Mouse (Mus musculus) MEL (cell line): ENCODE results near the gene 1700001C19Rik.

Experiments used
- CTCF ChIP-seq, 3 experiments: IDR thresholded peaks in 2 of 3; conservative IDR thresholded peaks in 1 of 3; 2 replicates each; pipeline ENCODE4 v1.5.1; 2011 to 2012; ENCODE audit warnings: low read length in 3 of 3, low read depth in 2 of 3, mild to moderate bottlenecking in 2 of 3, improper control_type of control experiment in 1 of 3, inconsistent platforms in 1 of 3, mixed read lengths in 1 of 3, moderate library complexity in 1 of 3; ENCODE audit not compliant: control insufficient read depth in 1 of 3, insufficient read depth in 1 of 3, poor library complexity in 1 of 3, severe bottlenecking in 1 of 3
- MAFK ChIP-seq: IDR thresholded peaks from 2 replicates; pipeline ENCODE4 v1.6.1; 2011; ENCODE audit warnings: low read depth, mild to moderate bottlenecking, low read length, improper control_type of control experiment, borderline replicate concordance
- MXI1 ChIP-seq: IDR thresholded peaks from 2 replicates; pipeline ENCODE4 v1.6.1; 2011; ENCODE audit warnings: mild to moderate bottlenecking, low read depth, low read length, improper control_type of control experiment
- POLR2A ChIP-seq, 2 experiments: IDR thresholded peaks; 2 replicates each; pipeline ENCODE4 v1.6.1; 2011 to 2012; ENCODE audit warnings: low read length in 2 of 2, mild to moderate bottlenecking in 2 of 2, control low read depth in 1 of 2, improper control_type of control experiment in 1 of 2, low read depth in 1 of 2, moderate library complexity in 1 of 2; ENCODE audit not compliant: control insufficient read depth in 1 of 2, insufficient read depth in 1 of 2, poor library complexity in 1 of 2
- UBTF ChIP-seq: IDR thresholded peaks from 2 replicates; pipeline ENCODE4 v1.6.1; 2012; ENCODE audit warnings: low read depth, mild to moderate bottlenecking, inconsistent platforms, low read length, improper control_type of control experiment, moderate library complexity, borderline replicate concordance; ENCODE audit not compliant: insufficient read depth
- USF2 ChIP-seq, 2 experiments: IDR thresholded peaks; 2 replicates each; pipeline ENCODE4 v1.6.1; 2011 to 2012; ENCODE audit warnings: improper control_type of control experiment in 2 of 2, low read length in 2 of 2, borderline replicate concordance in 1 of 2, inconsistent platforms in 1 of 2, low read depth in 1 of 2, mild to moderate bottlenecking in 1 of 2; ENCODE audit not compliant: insufficient read depth in 1 of 2

DNA sequence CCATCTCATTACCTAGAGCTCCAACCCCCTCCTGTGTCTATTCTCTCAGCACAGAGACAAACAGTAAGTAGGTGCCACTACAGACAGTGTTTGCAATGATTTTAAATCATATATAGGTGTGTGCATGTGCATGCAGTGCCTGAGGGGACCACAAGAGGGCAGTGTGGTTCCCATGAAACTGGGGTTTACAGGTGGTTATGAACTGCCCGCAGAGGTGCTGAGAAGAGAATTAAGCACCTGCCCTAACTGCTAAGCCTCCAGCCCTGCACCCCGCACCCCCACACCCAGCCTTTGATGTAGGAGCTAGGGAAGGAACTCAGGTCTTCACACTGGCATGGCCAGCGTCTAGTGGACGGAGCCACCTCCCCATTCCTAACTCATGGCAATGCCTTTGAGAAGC lies 50.5 kb downstream of the 1700001C19Rik start:
- TF ChIP-seq POLR2A (IDR thresholded peaks at IDR 0.05; ENCODE audit: control insufficient read depth in 1 of 2, insufficient read depth in 1 of 2, low read depth in 1 of 2, low read length in 2 of 2, poor library complexity in 1 of 2) (no peak), CTCF (IDR thresholded peaks at IDR 0.05 in 2 of 3, conservative IDR thresholded peaks at IDR 0.05 in 1 of 3; ENCODE audit: control insufficient read depth in 1 of 3, insufficient read depth in 1 of 3, low read depth in 2 of 3, low read length in 3 of 3, poor library complexity in 1 of 3, severe bottlenecking in 1 of 3) (peak; percentile 86 to 97 (median 89)), MXI1 (no peak), UBTF (no peak), USF2 (IDR thresholded peaks at IDR 0.05; ENCODE audit: borderline replicate concordance in 1 of 2, insufficient read depth in 1 of 2, low read depth in 1 of 2, low read length in 2 of 2) (no peak), MAFK (no peak)
